Mouse (Mus musculus): ENCODE measurements around the gene Trf. TPM values are rescaled to one million over a fixed set of nuclear protein-coding genes. Genes with fewer than 3 reads are reported as not detected.

Trf gene
- 32.9 and 39.2 TPM in 2 replicates for polyA plus RNA-seq (2012)

DNA sequence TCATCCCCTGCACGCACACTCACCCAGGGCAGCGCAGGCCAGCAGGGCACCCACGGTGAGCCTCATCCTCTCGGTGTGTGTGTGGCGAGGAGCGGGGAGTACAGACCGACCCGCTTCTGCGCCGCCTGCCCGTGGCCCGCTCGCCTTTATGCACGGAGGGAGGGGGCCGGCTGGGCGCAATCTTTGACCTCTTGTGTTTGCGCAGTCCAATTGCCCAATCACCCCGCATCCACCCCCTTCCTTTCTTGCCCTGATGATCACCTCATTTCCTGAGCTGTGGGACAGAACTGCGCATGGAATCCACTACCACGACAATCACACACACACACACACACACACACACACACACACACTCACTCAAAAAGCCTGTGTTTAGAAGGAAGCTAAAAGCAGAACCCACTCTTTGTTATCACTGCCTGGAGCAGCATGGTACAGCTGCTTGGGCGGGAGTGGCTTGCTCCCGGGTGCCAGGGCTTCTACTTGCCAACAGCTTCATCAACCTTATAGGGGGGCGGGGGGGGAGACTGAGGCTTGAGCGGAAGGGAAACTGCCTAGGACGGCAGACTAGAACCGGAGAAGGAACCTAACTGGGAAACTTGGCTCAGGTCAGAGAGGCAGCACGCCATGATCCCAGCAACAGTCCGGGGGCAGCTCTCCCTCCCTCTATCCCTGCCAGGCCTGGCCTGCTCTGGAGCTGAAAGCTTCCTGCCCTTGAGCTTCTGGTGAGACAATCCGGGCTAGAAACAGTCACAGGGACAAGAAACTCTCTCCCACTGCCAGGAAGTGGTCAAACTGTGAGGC is at the start of gene Trf, which contains the start of gene Gm20425:
Gene Trf, minus strand, starts transcription at position 294 of the 801 bp plus-strand sequence.
Gene Gm20425, minus strand, starts transcription at position 157 of the 801 bp plus-strand sequence.

DNA sequence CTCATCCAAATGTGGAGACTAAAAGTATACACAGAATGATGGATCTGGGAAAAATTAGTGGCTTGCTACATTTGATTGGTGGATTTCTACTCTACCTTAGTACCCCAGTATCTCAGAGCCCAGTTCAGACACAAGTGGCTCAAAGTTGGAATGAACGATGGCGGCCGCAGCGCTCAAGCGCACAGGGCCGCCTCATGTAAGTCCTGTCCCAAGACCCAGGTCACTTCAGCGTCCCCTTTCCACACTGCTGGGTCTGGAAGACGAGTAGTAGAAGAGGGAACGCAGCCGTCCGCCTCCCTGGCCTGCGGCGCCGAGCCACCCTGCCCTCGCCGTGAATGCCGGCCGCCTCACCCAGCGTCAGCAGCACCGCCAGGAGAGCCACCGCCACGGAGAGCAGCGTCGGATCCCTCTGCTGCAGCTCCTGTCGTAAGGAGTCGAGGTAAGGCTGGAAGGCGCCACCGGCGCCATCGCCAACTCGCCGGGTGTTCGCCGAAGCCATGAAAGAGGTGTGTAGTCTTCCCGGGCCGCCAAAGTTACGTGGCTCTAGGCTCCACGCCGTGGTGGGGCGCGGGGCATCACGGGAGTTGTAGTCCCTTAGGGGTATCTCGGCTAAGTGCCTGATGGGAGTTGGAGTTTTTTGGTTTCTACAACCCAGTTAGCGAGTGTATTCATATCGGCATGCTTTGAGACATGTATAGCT is 28.5 kb downstream of the Trf start, which contains the start of gene Srprb:
Gene Srprb, minus strand, starts transcription at position 577 of the 700 bp plus-strand sequence.

Other genes with a start within 250 kb of the Trf start
- 0.12 TPM in 2 replicates for gene Slco2a1, start 241.7 kb downstream of the Trf start, polyA plus RNA-seq (2012)
- 4.4 and 4.6 TPM in 2 replicates for gene Rab6b, start 118.7 kb downstream of the Trf start, polyA plus RNA-seq (2012)
- 31.3 and 33.7 TPM in 2 replicates for gene Srprb, start 28.3 kb downstream of the Trf start, polyA plus RNA-seq (2012)
- 1.8 TPM in 1 of 2 replicates, not detected in the other for gene Gm20425, start 137 bp downstream of the Trf start, polyA plus RNA-seq (2012)
- gene 1300017J02Rik, start 74.6 kb upstream of the Trf start, polyA plus RNA-seq (2012) = 1.1 and 1.5 TPM in 2 replicates
- 38.4 and 45.0 TPM in 2 replicates for gene Topbp1, start 74.8 kb upstream of the Trf start, polyA plus RNA-seq (2012)
- 223 and 327 TPM in 2 replicates for gene Cdv3, start 135.4 kb upstream of the Trf start, polyA plus RNA-seq (2012)
- gene Bfsp2, start 250.0 kb upstream of the Trf start, polyA plus RNA-seq (2012) = 3.1 and 4.7 TPM in 2 replicates